Mouse (Mus musculus) heart, postnatal 10 days (tissue): ENCODE results near the gene Ppp1r14a. TPM values are rescaled to one million over a fixed set of nuclear protein-coding genes. Genes with fewer than 3 reads are reported as not detected.

Experiments used
- DNase-seq, 2 experiments: peaks; one replicate each; pipeline ENCODE4 v3.0.0; 2021
- intact Hi-C: fragments of 180-260 bp; cut with DNase I; formaldehyde crosslinking; loops from one replicate; pipeline ENCODE4 v1.15.1; 2025
- total RNA-seq, 2 experiments: library from RNA; stranded (reverse); gene quantifications; 2 replicates each; pipeline ENCODE4 v1.2.3; 2021

Ppp1r14a gene
- total RNA-seq, 2 experiments from 2014 or later = 21.2 to 27.8 TPM

- peak; percentile 47 to 55 for DNase-seq
- intact Hi-C loops = no loop called here
Observed at GRCm38 (mm10) chr7:29317558-29317957, 28.4 kb downstream of the Ppp1r14a start.

GRCm38 (mm10) chr7:29318115-29318911 lies 29.2 kb downstream of the Ppp1r14a start:
- no peak for DNase-seq
- intact Hi-C loops = no loop called here

- DNase-seq = no peak
- intact Hi-C loops = no loop called here
Observed at GRCm38 (mm10) chr7:29319337-29320307, 30.5 kb downstream of the Ppp1r14a start.

GRCm38 (mm10) chr7:29327087-29327486 lies 38.0 kb downstream of the Ppp1r14a start:
- no peak for DNase-seq
- intact Hi-C loops = no loop called here

GRCm38 (mm10) chr7:29328984-29329383 lies 39.9 kb downstream of the Ppp1r14a start:
- intact Hi-C loops = no loop called here
- no peak for DNase-seq

GRCm38 (mm10) chr7:29334156-29334555 lies 45.0 kb downstream of the Ppp1r14a start:
- no peak for DNase-seq
- intact Hi-C loops = no loop called here

GRCm38 (mm10) chr7:29335276-29335675 lies 46.2 kb downstream of the Ppp1r14a start:
- no peak for DNase-seq
- intact Hi-C loops = no loop called here

GRCm38 (mm10) chr7:29335841-29336671 lies 46.9 kb downstream of the Ppp1r14a start:
- no peak for DNase-seq
- intact Hi-C loops = no loop called here

GRCm38 (mm10) chr7:29336795-29337319 lies 47.7 kb downstream of the Ppp1r14a start:
- DNase-seq = no peak
- intact Hi-C loops = no loop called here

GRCm38 (mm10) chr7:29337766-29338165 lies 48.7 kb downstream of the Ppp1r14a start:
- DNase-seq = no peak
- intact Hi-C loops = no loop called here

GRCm38 (mm10) chr7:29338351-29338919 lies 49.3 kb downstream of the Ppp1r14a start:
- intact Hi-C loops = no loop called here
- no peak for DNase-seq

- DNase-seq = no peak
- intact Hi-C loops = no loop called here
Observed at GRCm38 (mm10) chr7:29338984-29339679, 50.0 kb downstream of the Ppp1r14a start.

GRCm38 (mm10) chr7:29340247-29340646 lies 51.1 kb downstream of the Ppp1r14a start:
- DNase-seq = no peak
- intact Hi-C loops = no loop called here

- DNase-seq = no peak
- intact Hi-C loops = no loop called here
Observed at GRCm38 (mm10) chr7:29340838-29341237, 51.7 kb downstream of the Ppp1r14a start.

GRCm38 (mm10) chr7:29341722-29342121 lies 52.6 kb downstream of the Ppp1r14a start:
- peak in 1 of 2 experiments; percentile 8 for DNase-seq
- intact Hi-C loops = no loop called here

- intact Hi-C loops = no loop called here
- DNase-seq = no peak
Observed at GRCm38 (mm10) chr7:29342489-29343092, 53.5 kb downstream of the Ppp1r14a start.
